Mouse (Mus musculus): ENCODE results near the gene Gpsm1. TPM values are rescaled to one million over a fixed set of nuclear protein-coding genes. Genes with fewer than 3 reads are reported as not detected.

The Gpsm1 gene
- polyA plus RNA-seq, 1 experiment from 2014 or later = 23.2 TPM

DNA sequence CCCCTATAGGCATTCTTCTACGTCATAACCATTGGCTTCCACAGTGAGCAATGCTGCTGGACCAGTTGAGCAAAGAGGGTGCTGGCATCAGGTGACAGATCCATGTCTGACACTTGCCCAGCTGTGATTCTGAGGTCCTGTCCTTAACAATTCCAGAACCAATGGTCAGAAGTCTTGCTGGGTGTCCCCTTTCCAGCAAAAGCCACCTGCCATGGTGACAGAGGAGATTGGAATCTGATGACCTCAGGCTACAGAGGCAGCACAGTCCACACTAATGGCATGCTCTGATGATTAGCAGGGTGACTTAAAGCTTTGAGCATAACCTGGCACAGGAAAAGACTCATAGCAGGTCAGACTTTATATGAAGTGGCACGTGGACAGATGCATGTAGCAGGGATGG lies 9.8 kb upstream of the Gpsm1 start:
- Histone ChIP-seq H3K36me3 (ENCODE audit: control insufficient read depth, insufficient read depth, low read length) (no peaks in the 10 kb centered on the region), H3K4me2 (ENCODE audit: low read depth, low read length) (no peak overlapping the region), H3K27me3 (replicated peaks; ENCODE audit: control insufficient read depth, insufficient read depth, low read length) (no peaks in the 10 kb centered on the region), H3K4me3 (ENCODE audit: low read length) (no peak overlapping the region), H3K9ac (ENCODE audit: low read depth, low read length) (no peak overlapping the region), H3K27ac (ENCODE audit: low read length) (no peak overlapping the region), H3K9me3 (ENCODE audit: control insufficient read depth, low read length) (no peaks in the 10 kb centered on the region), H3K4me1 (ENCODE audit: control insufficient read depth, insufficient read depth, low read length) (peaks cover 7% of the 10 kb centered on the region; the same call in 1 of the 2 replicates)
- no peak for ATAC-seq
- 78% methylated on average over 2 of the region's 2 CpGs for WGBS

- Histone ChIP-seq H3K27me3 (replicated peaks; ENCODE audit: control insufficient read depth, insufficient read depth, low read length) (no peaks in the 10 kb centered on the region), H3K4me1 (ENCODE audit: control insufficient read depth, insufficient read depth, low read length) (peaks cover 7% of the 10 kb centered on the region; the same call in 1 of the 2 replicates), H3K9me3 (ENCODE audit: control insufficient read depth, low read length) (no peaks in the 10 kb centered on the region), H3K4me3 (ENCODE audit: low read length) (no peak overlapping the region), H3K4me2 (ENCODE audit: low read depth, low read length) (no peak overlapping the region), H3K9ac (ENCODE audit: low read depth, low read length) (no peak overlapping the region), H3K36me3 (ENCODE audit: control insufficient read depth, insufficient read depth, low read length) (no peaks in the 10 kb centered on the region), H3K27ac (ENCODE audit: low read length) (no peak overlapping the region)
- WGBS = 89% methylated on average over 3 of the region's 3 CpGs
- no peak for ATAC-seq
Observed at GRCm38 (mm10) chr2:26306702-26307101, 8.6 kb upstream of the Gpsm1 start.

DNA sequence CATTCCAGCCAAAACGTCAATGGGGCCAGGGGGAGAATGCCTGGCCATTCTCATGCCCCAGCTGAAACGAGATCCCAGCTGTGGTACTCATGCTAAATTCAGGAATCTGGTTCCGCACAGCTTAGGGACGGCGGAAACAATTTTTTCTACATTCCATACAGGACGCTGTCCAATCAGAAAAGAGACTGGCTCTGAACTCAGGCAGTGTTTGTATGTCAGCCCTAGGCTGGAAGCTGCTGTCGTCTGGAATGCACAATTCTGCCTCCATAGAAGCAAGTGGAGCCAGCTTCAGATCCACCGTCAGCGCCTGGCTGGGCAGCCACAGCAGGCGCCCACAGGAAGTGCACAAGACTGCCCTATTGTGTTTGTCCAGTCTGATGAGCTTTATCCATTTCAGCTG lies 5.6 kb upstream of the Gpsm1 start:
- peak; percentile 83 for ATAC-seq
- no peak overlapping the region for H3K9ac ChIP-seq (ENCODE audit: low read depth, low read length)
- H3K4me1 ChIP-seq (ENCODE audit: control insufficient read depth, insufficient read depth, low read length) = peaks cover 14% of the 10 kb centered on the region
- WGBS = 15% methylated on average over 10 of the region's 10 CpGs
- peak overlapping the region; percentile 86 for H3K27ac ChIP-seq (ENCODE audit: low read length)
- H3K27me3 ChIP-seq (replicated peaks; ENCODE audit: control insufficient read depth, insufficient read depth, low read length) = no peaks in the 10 kb centered on the region
- H3K9me3 ChIP-seq (ENCODE audit: control insufficient read depth, low read length) = no peaks in the 10 kb centered on the region
- no peaks in the 10 kb centered on the region for H3K36me3 ChIP-seq (ENCODE audit: control insufficient read depth, insufficient read depth, low read length)
- no peak overlapping the region for H3K4me2 ChIP-seq (ENCODE audit: low read depth, low read length)
- no peak overlapping the region for H3K4me3 ChIP-seq (ENCODE audit: low read length)

DNA sequence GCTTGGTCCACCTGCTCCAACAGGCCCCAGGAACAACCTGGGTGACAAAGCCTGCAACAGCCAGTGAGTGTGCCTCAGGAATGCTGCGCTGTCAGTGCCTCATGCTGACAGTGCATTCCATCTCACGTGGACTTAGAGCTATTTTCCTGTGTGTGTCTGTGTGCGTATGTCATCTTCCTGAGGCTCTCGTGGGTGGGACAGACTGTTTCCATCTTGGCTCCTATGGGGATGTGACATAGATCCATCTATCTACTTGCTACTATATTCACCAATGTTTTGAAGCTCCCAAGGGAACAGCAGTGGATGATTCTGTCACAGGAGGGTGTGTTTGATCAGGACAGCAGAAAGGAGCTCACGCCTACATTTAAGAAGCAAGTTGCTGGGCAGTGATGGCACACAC lies 3.4 kb upstream of the Gpsm1 start:
- no peak overlapping the region for H3K4me2 ChIP-seq (ENCODE audit: low read depth, low read length)
- H3K9me3 ChIP-seq (ENCODE audit: control insufficient read depth, low read length) = no peaks in the 10 kb centered on the region
- H3K27me3 ChIP-seq (replicated peaks; ENCODE audit: control insufficient read depth, insufficient read depth, low read length) = no peaks in the 10 kb centered on the region
- no peaks in the 10 kb centered on the region for H3K36me3 ChIP-seq (ENCODE audit: control insufficient read depth, insufficient read depth, low read length)
- H3K4me3 ChIP-seq (ENCODE audit: low read length) = no peak overlapping the region
- no peak for ATAC-seq
- peaks cover 26% of the 10 kb centered on the region for H3K4me1 ChIP-seq (ENCODE audit: control insufficient read depth, insufficient read depth, low read length)
- no peak overlapping the region for H3K27ac ChIP-seq (ENCODE audit: low read length)
- WGBS = 68% methylated on average over 5 of the region's 5 CpGs
- H3K9ac ChIP-seq (ENCODE audit: low read depth, low read length) = no peak overlapping the region

DNA sequence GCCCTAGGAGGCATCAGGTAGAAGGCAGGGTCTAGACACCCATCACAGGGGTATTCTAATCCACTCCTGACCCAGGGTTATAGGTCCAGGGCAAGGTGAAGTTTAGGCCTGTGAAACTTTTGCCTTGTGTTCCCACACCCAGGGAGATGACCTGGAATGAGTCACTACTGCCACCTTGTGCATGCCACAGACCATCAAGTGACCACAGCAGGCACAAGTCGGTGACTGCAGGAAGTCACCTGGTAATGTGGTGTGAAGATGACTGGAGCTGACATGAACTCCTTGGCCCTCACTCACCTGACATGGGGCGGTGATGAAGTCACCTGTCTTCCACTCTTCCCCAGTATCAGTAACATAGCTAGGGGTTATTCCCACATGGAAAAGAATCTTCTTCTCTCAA lies 2.5 kb upstream of the Gpsm1 start:
- no peak overlapping the region for H3K4me2 ChIP-seq (ENCODE audit: low read depth, low read length)
- ATAC-seq = no peak
- H3K9me3 ChIP-seq (ENCODE audit: control insufficient read depth, low read length) = no peaks in the 10 kb centered on the region

GRCm38 (mm10) chr2:26313394-26313793 lies 1.9 kb upstream of the Gpsm1 start:
- H3K4me1 ChIP-seq (ENCODE audit: control insufficient read depth, insufficient read depth, low read length) = peaks cover 38% of the 10 kb centered on the region
- no peaks in the 10 kb centered on the region for H3K36me3 ChIP-seq (ENCODE audit: control insufficient read depth, insufficient read depth, low read length)
- H3K9ac ChIP-seq (ENCODE audit: low read depth, low read length) = no peak overlapping the region
- H3K9me3 ChIP-seq (ENCODE audit: control insufficient read depth, low read length) = no peaks in the 10 kb centered on the region
- no peak overlapping the region for H3K27ac ChIP-seq (ENCODE audit: low read length)
- H3K4me2 ChIP-seq (ENCODE audit: low read depth, low read length) = no peak overlapping the region
- no peak overlapping the region for H3K4me3 ChIP-seq (ENCODE audit: low read length)
- WGBS = 92% methylated on average over 1 of the region's 1 CpGs
- no peak for ATAC-seq
- no peaks in the 10 kb centered on the region for H3K27me3 ChIP-seq (replicated peaks; ENCODE audit: control insufficient read depth, insufficient read depth, low read length)

More for the DNA sequence above, 2.5 kb upstream of the Gpsm1 start:
- no peaks in the 10 kb centered on the region for H3K36me3 ChIP-seq (ENCODE audit: control insufficient read depth, insufficient read depth, low read length)
- H3K9ac ChIP-seq (ENCODE audit: low read depth, low read length) = no peak overlapping the region
- peaks cover 33% of the 10 kb centered on the region for H3K4me1 ChIP-seq (ENCODE audit: control insufficient read depth, insufficient read depth, low read length)
- WGBS = 69% methylated on average over 2 of the region's 2 CpGs
- no peak overlapping the region for H3K4me3 ChIP-seq (ENCODE audit: low read length)
- H3K27ac ChIP-seq (ENCODE audit: low read length) = no peak overlapping the region
- H3K27me3 ChIP-seq (replicated peaks; ENCODE audit: control insufficient read depth, insufficient read depth, low read length) = no peaks in the 10 kb centered on the region

DNA sequence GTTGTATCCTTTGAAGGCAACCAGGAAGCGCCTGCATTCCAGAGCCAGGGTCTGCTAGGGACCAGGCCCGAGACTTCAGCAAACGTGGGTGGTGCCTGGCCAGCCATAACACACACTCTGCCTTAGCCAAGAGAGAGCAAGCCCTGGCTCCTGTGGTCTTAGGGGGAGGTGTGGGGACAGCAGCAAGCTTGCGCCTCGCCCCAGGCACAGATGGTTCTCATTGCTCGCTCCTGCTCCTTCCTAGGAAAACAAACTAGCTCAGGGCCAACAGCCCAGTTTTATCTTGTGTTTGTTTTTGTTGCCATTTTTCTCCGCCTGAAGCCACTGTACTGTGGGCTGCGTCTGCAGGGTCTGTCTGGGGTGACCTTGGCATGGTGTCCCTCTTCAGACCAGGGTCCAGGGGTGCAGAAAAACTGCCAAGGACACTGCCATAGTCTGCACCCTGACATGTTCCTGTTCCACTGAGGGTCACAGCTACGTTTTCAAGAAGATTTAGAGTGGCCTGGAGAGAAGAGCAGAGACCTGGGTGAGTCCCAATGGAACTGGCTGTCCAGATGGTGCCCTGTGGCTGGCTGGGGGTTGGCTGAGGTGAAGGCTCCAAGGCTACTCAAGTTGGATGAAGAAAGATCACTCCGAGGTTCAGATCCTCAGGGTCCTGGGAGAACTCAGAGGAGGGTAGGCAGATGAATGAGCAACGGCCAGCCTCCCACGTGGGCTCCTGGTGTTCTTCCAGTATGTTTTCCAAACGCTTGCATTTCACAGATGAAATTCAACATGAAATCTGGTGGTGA lies 839 bp upstream of the Gpsm1 start:
- H3K27me3 ChIP-seq (replicated peaks; ENCODE audit: control insufficient read depth, insufficient read depth, low read length) = no peaks in the 10 kb centered on the region
- H3K4me3 ChIP-seq (ENCODE audit: low read length) = peak overlapping the region; percentile 82; the same call in 1 of the 2 replicates
- H3K4me1 ChIP-seq (ENCODE audit: control insufficient read depth, insufficient read depth, low read length) = peaks cover 33% of the 10 kb centered on the region
- H3K9ac ChIP-seq (ENCODE audit: low read depth, low read length) = peak overlapping the region; percentile 91; the same call in 1 of the 2 replicates
- peak overlapping the region; percentile 68; the same call in 1 of the 2 replicates for H3K4me2 ChIP-seq (ENCODE audit: low read depth, low read length)
- 46% methylated on average over 13 of the region's 13 CpGs for WGBS
- H3K36me3 ChIP-seq (ENCODE audit: control insufficient read depth, insufficient read depth, low read length) = no peaks in the 10 kb centered on the region
- H3K9me3 ChIP-seq (ENCODE audit: control insufficient read depth, low read length) = no peaks in the 10 kb centered on the region
- peak; percentile 9; the same call in 1 of the 2 replicates for ATAC-seq
- peak overlapping the region; percentile 95 for H3K27ac ChIP-seq (ENCODE audit: low read length)

DNA sequence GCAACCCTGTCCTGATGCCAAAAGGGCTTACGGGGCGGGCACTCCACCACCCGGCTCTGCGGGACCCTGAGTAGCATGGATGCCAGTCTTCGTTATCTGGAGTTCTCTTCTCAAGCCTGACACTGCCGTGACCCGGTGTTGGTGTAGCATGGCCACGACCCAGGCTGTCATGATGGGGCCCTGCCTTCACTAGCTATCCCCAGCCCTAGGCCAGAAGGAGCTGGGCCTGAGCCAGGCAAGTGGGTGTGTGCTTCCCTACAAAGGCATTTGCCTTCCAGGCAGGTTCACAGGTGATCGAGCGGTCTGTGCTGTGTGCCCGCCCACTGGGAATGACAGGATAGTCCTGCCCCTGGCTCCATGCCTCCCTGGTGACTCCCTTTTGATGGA lies 603 bp downstream of the Gpsm1 start:
- no peaks in the 10 kb centered on the region for H3K9me3 ChIP-seq (ENCODE audit: control insufficient read depth, low read length)
- peak; percentile 68 for ATAC-seq
- H3K27ac ChIP-seq (ENCODE audit: low read length) = peak overlapping the region; percentile 95
- peak overlapping the region; percentile 82 for H3K4me3 ChIP-seq (ENCODE audit: low read length)
- peaks cover 31% of the 10 kb centered on the region for H3K4me1 ChIP-seq (ENCODE audit: control insufficient read depth, insufficient read depth, low read length)
- peak overlapping the region; percentile 68 for H3K4me2 ChIP-seq (ENCODE audit: low read depth, low read length)
- no peaks in the 10 kb centered on the region for H3K27me3 ChIP-seq (replicated peaks; ENCODE audit: control insufficient read depth, insufficient read depth, low read length)
- H3K9ac ChIP-seq (ENCODE audit: low read depth, low read length) = peak overlapping the region; percentile 91
- H3K36me3 ChIP-seq (ENCODE audit: control insufficient read depth, insufficient read depth, low read length) = no peaks in the 10 kb centered on the region
- 2% methylated on average over 11 of the region's 11 CpGs for WGBS

DNA sequence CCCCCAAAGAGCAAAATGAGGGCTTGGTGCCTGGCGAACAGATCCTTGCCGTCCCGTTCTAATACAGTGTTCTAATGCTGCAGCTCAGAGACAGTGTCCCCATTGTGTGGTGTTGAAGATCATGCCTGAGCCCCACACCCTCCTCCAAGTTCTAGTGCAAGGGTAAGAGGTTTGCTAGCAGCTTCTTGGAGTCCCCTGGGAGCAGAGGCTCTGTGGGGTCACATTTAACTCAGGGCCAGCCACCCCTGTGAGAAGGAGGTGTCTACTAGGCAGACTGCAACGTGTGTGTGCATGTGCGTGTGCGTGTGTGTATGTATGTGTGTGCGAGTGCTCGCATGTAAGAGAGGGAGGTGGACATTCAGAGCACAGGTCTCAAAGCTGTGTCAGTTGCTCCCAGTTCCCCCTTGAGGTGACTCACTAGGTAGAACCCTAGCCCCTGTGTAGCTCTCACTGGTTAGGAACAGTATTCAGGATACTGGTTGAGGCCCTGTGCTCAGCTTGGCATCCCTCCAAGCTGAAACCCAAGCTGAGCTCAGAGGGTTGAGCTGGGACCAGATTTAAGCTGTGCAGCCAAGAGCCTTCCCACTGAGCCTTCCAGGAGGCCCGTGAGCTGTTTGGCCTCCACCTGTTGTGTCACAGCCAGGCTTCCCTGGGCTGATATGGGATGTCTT lies 1.4 kb downstream of the Gpsm1 start:
- Histone ChIP-seq H3K4me1 (ENCODE audit: control insufficient read depth, insufficient read depth, low read length) (peaks cover 31% of the 10 kb centered on the region), H3K4me3 (ENCODE audit: low read length) (peak overlapping the region; percentile 82), H3K4me2 (ENCODE audit: low read depth, low read length) (peak overlapping the region; percentile 68), H3K9me3 (ENCODE audit: control insufficient read depth, low read length) (no peaks in the 10 kb centered on the region), H3K9ac (ENCODE audit: low read depth, low read length) (peak overlapping the region; percentile 91), H3K27ac (ENCODE audit: low read length) (peak overlapping the region; percentile 95), H3K36me3 (ENCODE audit: control insufficient read depth, insufficient read depth, low read length) (no peaks in the 10 kb centered on the region), H3K27me3 (replicated peaks; ENCODE audit: control insufficient read depth, insufficient read depth, low read length) (no peaks in the 10 kb centered on the region)
- no peak for ATAC-seq
- WGBS = 49% methylated on average over 9 of the region's 9 CpGs
